Mouse (Mus musculus): ENCODE measurements around the gene Ccdc33.

Ccdc33 gene

GRCm38 (mm10) chr9:58087277-58087998 is 31.2 kb downstream of the Ccdc33 start:
- peak; percentile 33 for DNase-seq

- DNase-seq: no peak
Observed at GRCm38 (mm10) chr9:58086861-58087260, 31.8 kb downstream of the Ccdc33 start.

- no peak for DNase-seq
Observed at GRCm38 (mm10) chr9:58086203-58086602, 32.4 kb downstream of the Ccdc33 start.

- peak; percentile 49 for DNase-seq
Observed at GRCm38 (mm10) chr9:58085074-58085473, 33.5 kb downstream of the Ccdc33 start.

GRCm38 (mm10) chr9:58084586-58084985 is 34.0 kb downstream of the Ccdc33 start:
- DNase-seq: no peak

GRCm38 (mm10) chr9:58074561-58074960 is 44.1 kb downstream of the Ccdc33 start:
- no peak for DNase-seq

GRCm38 (mm10) chr9:58067546-58067945 is 51.1 kb downstream of the Ccdc33 start:
- no peak for DNase-seq

- peak; percentile 52 for DNase-seq
Observed at GRCm38 (mm10) chr9:58066731-58067095, 51.9 kb downstream of the Ccdc33 start.

- no peak for DNase-seq
Observed at GRCm38 (mm10) chr9:58065977-58066730, 52.5 kb downstream of the Ccdc33 start.

- DNase-seq: peak; percentile 79
Observed at GRCm38 (mm10) chr9:58065532-58065931, 53.1 kb downstream of the Ccdc33 start.

GRCm38 (mm10) chr9:58063531-58063930 is 55.1 kb downstream of the Ccdc33 start, which contains the start of gene Stra6:
TSS of gene Stra6 (plus strand) at chr9:58063788.
- no peak for DNase-seq

- DNase-seq: peak; percentile 83
Observed at GRCm38 (mm10) chr9:58060677-58061667, 57.7 kb downstream of the Ccdc33 start.

- DNase-seq: no peak
Observed at GRCm38 (mm10) chr9:58059920-58060319, 58.7 kb downstream of the Ccdc33 start.

- no peak for DNase-seq
Observed at GRCm38 (mm10) chr9:58055666-58056065, 63.0 kb downstream of the Ccdc33 start.

- no peak for DNase-seq
Observed at GRCm38 (mm10) chr9:58054032-58054431, 64.6 kb downstream of the Ccdc33 start.

GRCm38 (mm10) chr9:58053544-58053943 is 65.1 kb downstream of the Ccdc33 start:
- DNase-seq: no peak

GRCm38 (mm10) chr9:58053102-58053501 is 65.5 kb downstream of the Ccdc33 start:
- peak; percentile 85 for DNase-seq

GRCm38 (mm10) chr9:58051937-58052336 is 66.7 kb downstream of the Ccdc33 start:
- DNase-seq: no peak

GRCm38 (mm10) chr9:58049861-58050260 is 68.8 kb downstream of the Ccdc33 start:
- DNase-seq: no peak

GRCm38 (mm10) chr9:58049186-58049585 is 69.4 kb downstream of the Ccdc33 start:
- DNase-seq: no peak

GRCm38 (mm10) chr9:58048621-58049020 is 70.0 kb downstream of the Ccdc33 start:
- DNase-seq: peak; percentile 63

- no peak for DNase-seq
Observed at GRCm38 (mm10) chr9:58047061-58047460, 71.6 kb downstream of the Ccdc33 start.

GRCm38 (mm10) chr9:58045646-58046045 is 73.0 kb downstream of the Ccdc33 start:
- peak; percentile 78 for DNase-seq
